Mouse (Mus musculus) liver, embryonic 13.5 days (tissue): ENCODE results near the gene Ric8b. TPM values are rescaled to one million over a fixed set of nuclear protein-coding genes. Genes with fewer than 3 reads are reported as not detected.

ENCODE experiments used
- ATAC-seq: fragments of 200-750 bp; cut with Nextera tagmentation; 2 replicates; pipeline ENCODE4 v1.8.0; 2017; ENCODE audit warnings: low read depth, mild to moderate bottlenecking, moderate number of reproducible peaks, moderate library complexity
- DNase-seq: peaks from one replicate; pipeline ENCODE4 v3.0.0; 2022
- H3K27ac ChIP-seq: fragments of 300-500 bp; sonication (generic); 2 replicates; pipeline ENCODE4 v1.5.1; 2015; ENCODE audit warnings: moderate library complexity, mild to moderate bottlenecking, inconsistent platforms
- H3K27me3 ChIP-seq: fragments of 300-500 bp; sonication (generic); 2 replicates; pipeline ENCODE4 v1.6.1; 2015; ENCODE audit warnings: mild to moderate bottlenecking, inconsistent platforms
- H3K36me3 ChIP-seq: fragments of 300-500 bp; sonication (generic); 2 replicates; pipeline ENCODE4 v1.6.1; 2015; ENCODE audit warnings: mild to moderate bottlenecking, inconsistent platforms
- H3K4me1 ChIP-seq: fragments of 300-500 bp; sonication (generic); replicated peaks from 2 replicates; pipeline ENCODE4 v1.6.1; 2015; ENCODE audit warnings: inconsistent platforms
- H3K4me2 ChIP-seq: fragments of 300-500 bp; sonication (generic); 2 replicates; pipeline ENCODE4 v1.6.1; 2015; ENCODE audit warnings: inconsistent platforms, mild to moderate bottlenecking, moderate library complexity
- H3K4me3 ChIP-seq: fragments of 300-500 bp; sonication (generic); replicated peaks from 2 replicates; pipeline ENCODE4 v1.5.1; 2015; ENCODE audit warnings: mild to moderate bottlenecking, inconsistent platforms
- H3K9ac ChIP-seq: fragments of 300-500 bp; sonication (generic); 2 replicates; pipeline ENCODE4 v1.6.1; 2015; ENCODE audit warnings: mild to moderate bottlenecking, inconsistent platforms
- H3K9me3 ChIP-seq: fragments of 300-500 bp; sonication (generic); replicated peaks from 2 replicates; pipeline ENCODE4 v1.6.1; 2016; ENCODE audit warnings: inconsistent platforms
- WGBS: fragments of 180-500 bp; shearing (Covaris S2); methylation state at CpG from one replicate; pipeline ENCODE4 v1.1.7; 2015; ENCODE audit not compliant: insufficient replicate concordance; 5-methylcytosine and 5-hydroxymethylcytosine counted together
- polyA plus RNA-seq: library from polyadenylated mRNA; unstranded; fragments of >200 nt; fragmentation: Nextera tagmentation; extraction: Ambion mirVana; gene quantifications from 2 replicates; pipeline ENCODE4 v1.2.1, GENCODE M21; 2015

Gene Ric8b
- polyA plus RNA-seq: 3.9 and 4.4 TPM in 2 replicates

DNA sequence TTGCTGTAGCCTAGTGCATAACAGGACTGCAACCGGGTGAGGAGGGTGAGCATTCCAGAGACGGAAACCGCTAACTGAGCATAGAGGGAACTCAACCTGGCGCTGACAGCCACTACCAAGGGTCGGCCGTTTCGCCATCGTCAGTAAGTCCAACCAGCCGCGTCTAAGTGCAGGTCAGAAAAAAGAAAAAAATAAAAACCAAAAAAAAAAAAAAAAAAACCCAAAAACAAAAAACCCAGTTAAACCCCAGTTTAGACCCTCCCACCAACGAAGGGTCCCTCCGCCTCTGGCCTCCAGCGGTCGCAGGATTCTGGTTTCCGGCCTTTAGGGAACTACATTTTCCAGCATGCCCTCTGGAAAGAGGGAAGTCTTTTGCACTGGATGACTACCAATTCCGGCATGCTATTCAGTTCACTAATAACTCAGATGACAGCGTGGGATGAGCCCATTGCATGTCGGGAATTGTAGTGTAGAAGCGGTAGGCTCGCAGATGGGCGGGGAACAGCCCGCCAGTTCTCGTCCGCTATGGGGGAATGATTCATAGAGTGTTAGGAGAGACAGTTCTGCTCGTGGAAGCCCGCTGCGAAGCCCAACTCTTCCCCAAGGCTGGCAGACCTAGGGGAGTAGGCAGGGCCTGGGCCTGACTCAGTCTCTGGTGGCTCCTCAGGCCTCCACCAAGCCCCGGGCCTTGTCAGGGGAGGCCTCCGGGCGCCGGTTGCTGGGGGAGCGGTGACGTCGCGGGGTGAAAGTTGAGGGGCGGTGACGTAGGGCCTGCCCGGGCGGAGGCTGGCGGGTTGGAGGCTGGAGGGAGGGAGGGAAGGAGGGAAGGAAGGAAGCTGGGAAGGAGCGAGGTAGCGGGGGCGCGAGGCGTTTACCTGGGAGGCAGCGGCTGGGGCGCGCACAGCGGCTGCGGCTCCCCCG lies at the start of gene Ric8b:
TSS of gene Ric8b (plus strand) at position 807 of the 921 bp plus-strand sequence.
- Histone ChIP-seq H3K9me3 (no peaks in the 10 kb centered on the region), H3K27ac (peak within 1 kb of the TSS; percentile 88), H3K4me3 (peak within 1 kb of the TSS; percentile 90), H3K36me3 (no peaks in the 10 kb centered on the region), H3K27me3 (no peaks in the 10 kb centered on the region), H3K4me1 (peaks cover 31% of the 10 kb centered on the region), H3K9ac (peak within 1 kb of the TSS; percentile 91), H3K4me2 (peak within 1 kb of the TSS; percentile 93)
- DNase-seq (peak; percentile 90), ATAC-seq (peak; percentile 95)
- under 1% methylated on average over 51 of the region's 51 CpGs for WGBS

- H3K9me3 ChIP-seq: no peaks in the 10 kb centered on the region
- DNase-seq: no peak
- ATAC-seq: no peak
- no peak overlapping the region for H3K4me2 ChIP-seq
- H3K27ac ChIP-seq: no peak overlapping the region
- 74% methylated on average over 12 of the region's 12 CpGs for WGBS
- H3K4me3 ChIP-seq: no peak overlapping the region
- H3K9ac ChIP-seq: no peak overlapping the region
- H3K27me3 ChIP-seq: no peaks in the 10 kb centered on the region
- H3K4me1 ChIP-seq: no peaks in the 10 kb centered on the region
- H3K36me3 ChIP-seq: no peaks in the 10 kb centered on the region
Measured at GRCm38 (mm10) chr10:84871285-84871684, 46.1 kb upstream of the Ric8b start.

GRCm38 (mm10) chr10:84871921-84872320 lies 45.5 kb upstream of the Ric8b start:
- no peaks in the 10 kb centered on the region for H3K27me3 ChIP-seq
- H3K27ac ChIP-seq: no peak overlapping the region
- H3K4me3 ChIP-seq: no peak overlapping the region
- H3K4me2 ChIP-seq: no peak overlapping the region
- 57% methylated on average over 4 of the region's 4 CpGs for WGBS
- no peaks in the 10 kb centered on the region for H3K4me1 ChIP-seq
- no peak for ATAC-seq
- H3K9me3 ChIP-seq: no peaks in the 10 kb centered on the region
- no peaks in the 10 kb centered on the region for H3K36me3 ChIP-seq
- no peak for DNase-seq
- H3K9ac ChIP-seq: no peak overlapping the region

DNA sequence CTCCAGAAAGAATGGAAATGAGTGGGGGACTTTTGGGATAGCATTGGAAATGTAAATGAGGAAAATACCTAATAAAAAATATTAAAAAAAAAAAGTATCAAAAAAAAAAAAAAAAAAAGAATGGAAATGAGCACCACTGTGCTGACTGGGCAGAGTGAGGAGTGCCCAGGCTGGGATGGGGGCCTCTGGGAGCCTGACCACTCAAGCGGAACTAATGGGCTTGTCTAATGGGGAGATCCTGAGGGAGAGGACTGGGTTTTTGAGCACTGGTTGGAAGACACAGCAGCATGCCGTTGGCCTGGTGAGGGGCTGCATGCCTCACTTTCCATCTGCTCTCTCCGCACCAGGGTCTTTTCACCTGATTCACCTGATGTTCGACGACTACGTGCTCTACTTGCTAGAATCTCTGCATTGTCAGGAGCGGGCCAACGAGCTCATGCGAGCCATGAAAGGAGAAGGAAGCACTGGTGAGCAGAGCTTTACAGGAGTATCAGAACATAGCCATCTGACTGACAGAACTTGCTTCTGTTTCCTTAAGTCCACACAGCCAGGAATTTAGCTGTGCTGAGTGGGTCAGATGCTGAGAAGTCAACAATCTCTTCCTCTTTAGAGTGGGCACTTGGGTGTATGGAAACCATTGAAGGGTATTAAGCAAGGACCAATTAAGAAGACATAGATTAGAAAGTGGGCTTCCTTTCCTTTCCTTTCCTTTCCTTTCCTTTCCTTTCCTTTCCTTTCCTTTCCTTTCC lies 37.4 kb upstream of the Ric8b start:
- Histone ChIP-seq H3K4me2 (no peak overlapping the region), H3K9ac (no peak overlapping the region), H3K27me3 (no peaks in the 10 kb centered on the region; the same call in 1 of the 2 replicates), H3K4me3 (no peak overlapping the region), H3K27ac (no peak overlapping the region), H3K36me3 (no peaks in the 10 kb centered on the region), H3K9me3 (no peaks in the 10 kb centered on the region), H3K4me1 (no peaks in the 10 kb centered on the region)
- ATAC-seq (no peak), DNase-seq (no peak)
- 55% methylated on average over 9 of the region's 9 CpGs for WGBS

- Histone ChIP-seq H3K27me3 (no peaks in the 10 kb centered on the region; the same call in 1 of the 2 replicates), H3K36me3 (no peaks in the 10 kb centered on the region), H3K9ac (no peak overlapping the region), H3K9me3 (no peaks in the 10 kb centered on the region), H3K4me1 (peaks cover 14% of the 10 kb centered on the region; the same call in 1 of the 2 replicates), H3K27ac (no peak overlapping the region), H3K4me2 (no peak overlapping the region), H3K4me3 (no peak overlapping the region)
- 65% methylated on average over 2 of the region's 2 CpGs for WGBS
- no peak for ATAC-seq
- no peak for DNase-seq
Measured at GRCm38 (mm10) chr10:84882528-84882927, 34.9 kb upstream of the Ric8b start.

- no peak overlapping the region for H3K27ac ChIP-seq
- no peaks in the 10 kb centered on the region for H3K27me3 ChIP-seq
- no peak overlapping the region for H3K4me3 ChIP-seq
- 53% methylated on average over 5 of the region's 5 CpGs for WGBS
- peaks cover 14% of the 10 kb centered on the region; the same call in 1 of the 2 replicates for H3K4me1 ChIP-seq
- no peak overlapping the region for H3K9ac ChIP-seq
- no peaks in the 10 kb centered on the region for H3K36me3 ChIP-seq
- no peak for DNase-seq
- H3K4me2 ChIP-seq: 0 out of 2 replicates have a peak overlapping the region, but pooled peaks have one; percentile 11
- ATAC-seq: no peak; the same call in 1 of the 2 replicates
- no peaks in the 10 kb centered on the region for H3K9me3 ChIP-seq
Measured at GRCm38 (mm10) chr10:84885341-84885884, 32.0 kb upstream of the Ric8b start.

- Histone ChIP-seq H3K9me3 (no peaks in the 10 kb centered on the region), H3K9ac (no peak overlapping the region), H3K27ac (no peak overlapping the region), H3K27me3 (no peaks in the 10 kb centered on the region), H3K4me2 (peak overlapping the region; percentile 14; the same call in 1 of the 2 replicates), H3K4me3 (no peak overlapping the region), H3K36me3 (no peaks in the 10 kb centered on the region), H3K4me1 (peaks cover 14% of the 10 kb centered on the region; the same call in 1 of the 2 replicates)
- DNase-seq (no peak), ATAC-seq (peak; percentile 78)
- WGBS: 21% methylated on average over 6 of the region's 6 CpGs
Measured at GRCm38 (mm10) chr10:84886221-84886627, 31.2 kb upstream of the Ric8b start.

- Histone ChIP-seq H3K27ac (no peak overlapping the region), H3K4me3 (no peak overlapping the region), H3K9ac (no peak overlapping the region), H3K27me3 (no peaks in the 10 kb centered on the region), H3K4me2 (peak overlapping the region; percentile 14; the same call in 1 of the 2 replicates), H3K36me3 (no peaks in the 10 kb centered on the region), H3K4me1 (peaks cover 14% of the 10 kb centered on the region; the same call in 1 of the 2 replicates), H3K9me3 (no peaks in the 10 kb centered on the region)
- DNase-seq (no peak), ATAC-seq (0 out of 2 replicates have a peak, but pooled peaks have one; percentile 24)
- 66% methylated on average over 8 of the region's 8 CpGs for WGBS
Measured at GRCm38 (mm10) chr10:84886785-84887184, 30.6 kb upstream of the Ric8b start.

DNA sequence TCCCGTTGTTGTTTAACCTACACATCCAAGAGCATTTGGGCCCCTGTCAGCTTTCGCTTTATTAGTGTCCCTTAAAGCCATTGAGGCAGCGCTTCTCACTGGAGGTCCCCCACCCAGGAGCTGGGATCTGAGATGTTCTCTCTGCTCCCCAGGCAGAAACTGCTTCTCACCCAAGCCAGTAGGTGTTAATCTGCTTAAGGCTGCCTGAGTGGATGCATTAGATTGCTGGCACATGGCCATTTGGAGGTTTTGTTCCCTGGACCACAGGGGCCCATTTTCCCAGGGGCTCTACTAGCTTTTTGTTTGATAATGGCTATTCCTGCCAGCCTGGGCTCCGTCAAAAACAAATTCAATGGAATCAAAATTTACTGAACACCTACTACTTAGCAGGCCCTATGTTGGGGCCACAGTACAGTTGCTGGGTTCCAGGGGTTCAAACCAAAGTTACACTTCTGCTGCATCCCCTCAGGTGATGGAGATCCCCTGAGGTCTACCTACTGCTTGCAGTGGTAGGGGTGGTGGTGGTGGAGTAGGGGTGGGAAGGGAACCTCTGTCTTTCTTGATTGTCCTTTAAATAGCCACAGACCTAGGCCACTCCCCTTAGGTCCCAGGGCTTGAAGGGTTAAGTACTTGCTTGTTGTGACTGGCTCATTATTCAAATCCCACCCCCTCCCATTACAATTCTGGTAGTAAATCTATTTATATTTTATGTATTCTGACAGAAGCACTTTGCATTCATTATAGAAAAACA lies 28.1 kb upstream of the Ric8b start:
- Histone ChIP-seq H3K9me3 (no peaks in the 10 kb centered on the region), H3K27ac (no peak overlapping the region), H3K36me3 (no peaks in the 10 kb centered on the region), H3K4me2 (no peak overlapping the region), H3K9ac (no peak overlapping the region), H3K27me3 (no peaks in the 10 kb centered on the region), H3K4me3 (no peak overlapping the region), H3K4me1 (peaks cover 14% of the 10 kb centered on the region; the same call in 1 of the 2 replicates)
- ATAC-seq: no peak
- WGBS: 59% methylated on average over 4 of the region's 4 CpGs
- no peak for DNase-seq

DNA sequence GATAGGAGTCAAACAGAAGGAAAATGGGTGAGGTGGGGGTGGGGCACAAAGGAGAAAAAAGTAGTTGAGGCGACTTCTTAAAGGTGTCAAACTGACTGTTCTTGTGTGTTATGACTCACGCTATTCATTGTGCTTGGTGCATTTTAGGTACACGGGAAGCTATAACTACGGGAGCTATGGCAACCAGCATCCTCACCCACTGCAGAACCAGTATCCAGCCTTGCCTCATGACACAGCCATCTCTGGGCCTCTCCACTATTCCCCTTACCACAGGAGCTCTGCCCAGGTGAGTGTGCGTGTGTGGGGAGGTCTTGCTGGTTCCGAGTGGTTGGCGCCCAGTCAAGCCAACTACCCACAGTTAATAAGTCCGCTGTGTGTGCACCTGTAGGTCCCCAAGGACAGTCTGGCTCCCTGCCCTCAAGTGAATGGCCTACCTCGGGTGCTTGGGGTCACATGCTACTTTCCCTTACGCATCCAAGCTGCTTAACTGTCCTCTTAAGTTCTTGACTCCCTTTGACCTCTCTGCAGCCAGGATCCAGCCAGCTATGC lies 21.5 kb upstream of the Ric8b start:
- Histone ChIP-seq H3K4me2 (no peak overlapping the region), H3K36me3 (no peaks in the 10 kb centered on the region), H3K27me3 (no peaks in the 10 kb centered on the region), H3K4me1 (peaks cover 26% of the 10 kb centered on the region), H3K9me3 (no peaks in the 10 kb centered on the region), H3K4me3 (no peak overlapping the region), H3K27ac (no peak overlapping the region), H3K9ac (no peak overlapping the region)
- ATAC-seq (no peak), DNase-seq (no peak)
- 72% methylated on average over 10 of the region's 10 CpGs for WGBS
